Mouse (Mus musculus): ENCODE measurements at regions not wholly inside any gene's neighbourhood (a gene's known extent, or its start where the extent isn't known, plus 50 kb on each side); places are given as distances from the start of the nearest gene placed in this dataset.

GRCm38 (mm10) chr13:106591729-106592128 lies 345.0 kb downstream of the Ipo11 start:
- DNase-seq (ENCODE audit: low spot score), result no peak
- no peaks in the 10 kb centered on the region for H3K9me3 ChIP-seq (ENCODE audit: low read length)
- TF ChIP-seq EP300 (IDR thresholded peaks at IDR 0.05), result no peak
- TF ChIP-seq CTCF (IDR thresholded peaks at IDR 0.05), result no peak
- H3K27ac ChIP-seq (ENCODE audit: low read length), result no peak overlapping the region
- H3K4me2 ChIP-seq (replicated peaks; ENCODE audit: low read depth, low read length), result no peak overlapping the region
- no peaks in the 10 kb centered on the region for H3K27me3 ChIP-seq (replicated peaks; ENCODE audit: insufficient read depth, low read length)
- no peaks in the 10 kb centered on the region for H3K4me1 ChIP-seq (ENCODE audit: insufficient read depth, low read depth, low read length)
- ATAC-seq, result no peak
- H3K4me3 ChIP-seq (ENCODE audit: low read depth, low read length), result no peak overlapping the region
- H3K36me3 ChIP-seq (ENCODE audit: insufficient read depth, low read length), result no peaks in the 10 kb centered on the region
- 80% methylated on average over 2 of the region's 2 CpGs for WGBS
- no peak overlapping the region for H3K9ac ChIP-seq (replicated peaks; ENCODE audit: low read depth)

GRCm38 (mm10) chr13:106567658-106568359 lies 368.9 kb downstream of the Ipo11 start:
- Histone ChIP-seq H3K36me3 (ENCODE audit: insufficient read depth, low read length) (no peaks in the 10 kb centered on the region), H3K4me3 (ENCODE audit: low read depth, low read length) (no peak overlapping the region), H3K4me2 (replicated peaks; ENCODE audit: low read depth, low read length) (no peak overlapping the region), H3K4me1 (ENCODE audit: insufficient read depth, low read depth, low read length) (no peaks in the 10 kb centered on the region), H3K9me3 (ENCODE audit: low read length) (no peaks in the 10 kb centered on the region), H3K27me3 (replicated peaks; ENCODE audit: insufficient read depth, low read length) (no peaks in the 10 kb centered on the region), H3K9ac (replicated peaks; ENCODE audit: low read depth) (no peak overlapping the region), H3K27ac (ENCODE audit: low read length) (no peak overlapping the region)
- 80% methylated on average over 9 of the region's 9 CpGs for WGBS
- ATAC-seq, result no peak
- TF ChIP-seq EP300 (IDR thresholded peaks at IDR 0.05) (no peak), CTCF (IDR thresholded peaks at IDR 0.05) (no peak)
- DNase-seq (ENCODE audit: low spot score), result no peak

- TF ChIP-seq CTCF (IDR thresholded peaks at IDR 0.05) (no peak), EP300 (IDR thresholded peaks at IDR 0.05) (no peak)
- Histone ChIP-seq H3K4me2 (replicated peaks; ENCODE audit: low read depth, low read length) (no peak overlapping the region), H3K27ac (ENCODE audit: low read length) (no peak overlapping the region), H3K4me1 (ENCODE audit: insufficient read depth, low read depth, low read length) (no peaks in the 10 kb centered on the region), H3K36me3 (ENCODE audit: insufficient read depth, low read length) (no peaks in the 10 kb centered on the region), H3K9me3 (ENCODE audit: low read length) (no peaks in the 10 kb centered on the region), H3K27me3 (replicated peaks; ENCODE audit: insufficient read depth, low read length) (no peaks in the 10 kb centered on the region), H3K4me3 (ENCODE audit: low read depth, low read length) (no peak overlapping the region), H3K9ac (replicated peaks; ENCODE audit: low read depth) (no peak overlapping the region)
- WGBS, result 74% methylated on average over 1 of the region's 1 CpGs
- ATAC-seq (no peak), DNase-seq (ENCODE audit: low spot score) (no peak)
Observed at GRCm38 (mm10) chr13:106562588-106562987, 374.2 kb downstream of the Ipo11 start.

GRCm38 (mm10) chr13:106562161-106562560 lies 374.6 kb downstream of the Ipo11 start:
- DNase-seq (ENCODE audit: low spot score), result no peak
- H3K9me3 ChIP-seq (ENCODE audit: low read length), result no peaks in the 10 kb centered on the region
- H3K4me1 ChIP-seq (ENCODE audit: insufficient read depth, low read depth, low read length), result no peaks in the 10 kb centered on the region
- H3K9ac ChIP-seq (replicated peaks; ENCODE audit: low read depth), result no peak overlapping the region
- no peak overlapping the region for H3K4me3 ChIP-seq (ENCODE audit: low read depth, low read length)
- H3K27ac ChIP-seq (ENCODE audit: low read length), result no peak overlapping the region
- H3K36me3 ChIP-seq (ENCODE audit: insufficient read depth, low read length), result no peaks in the 10 kb centered on the region
- TF ChIP-seq EP300 (IDR thresholded peaks at IDR 0.05), result no peak
- no peak for TF ChIP-seq CTCF (IDR thresholded peaks at IDR 0.05)
- no peaks in the 10 kb centered on the region for H3K27me3 ChIP-seq (replicated peaks; ENCODE audit: insufficient read depth, low read length)
- 64% methylated on average over 4 of the region's 4 CpGs for WGBS
- H3K4me2 ChIP-seq (replicated peaks; ENCODE audit: low read depth, low read length), result no peak overlapping the region
- ATAC-seq, result no peak

GRCm38 (mm10) chr13:106525406-106526206 lies 411.2 kb downstream of the Ipo11 start:
- Histone ChIP-seq H3K9me3 (ENCODE audit: low read length) (no peaks in the 10 kb centered on the region), H3K4me2 (replicated peaks; ENCODE audit: low read depth, low read length) (no peak overlapping the region), H3K4me3 (ENCODE audit: low read depth, low read length) (no peak overlapping the region), H3K36me3 (ENCODE audit: insufficient read depth, low read length) (no peaks in the 10 kb centered on the region), H3K27me3 (replicated peaks; ENCODE audit: insufficient read depth, low read length) (no peaks in the 10 kb centered on the region), H3K4me1 (ENCODE audit: insufficient read depth, low read depth, low read length) (no peaks in the 10 kb centered on the region), H3K27ac (ENCODE audit: low read length) (no peak overlapping the region), H3K9ac (replicated peaks; ENCODE audit: low read depth) (no peak overlapping the region)
- DNase-seq (ENCODE audit: low spot score) (no peak), ATAC-seq (no peak)
- TF ChIP-seq EP300 (IDR thresholded peaks at IDR 0.05), result no peak
- no peak for TF ChIP-seq CTCF (IDR thresholded peaks at IDR 0.05)
- 52% methylated on average over 11 of the region's 11 CpGs for WGBS

GRCm38 (mm10) chr13:106514510-106515169 lies 422.1 kb downstream of the Ipo11 start:
- no peak overlapping the region for H3K9ac ChIP-seq (replicated peaks; ENCODE audit: low read depth)
- ATAC-seq (no peak), DNase-seq (ENCODE audit: low spot score) (no peak)
- no peaks in the 10 kb centered on the region for H3K4me1 ChIP-seq (ENCODE audit: insufficient read depth, low read depth, low read length)
- WGBS, result 67% methylated on average over 5 of the region's 5 CpGs
- no peak overlapping the region for H3K27ac ChIP-seq (ENCODE audit: low read length)
- no peaks in the 10 kb centered on the region for H3K27me3 ChIP-seq (replicated peaks; ENCODE audit: insufficient read depth, low read length)
- no peaks in the 10 kb centered on the region for H3K36me3 ChIP-seq (ENCODE audit: insufficient read depth, low read length)
- no peaks in the 10 kb centered on the region for H3K9me3 ChIP-seq (ENCODE audit: low read length)
- no peak for TF ChIP-seq CTCF (IDR thresholded peaks at IDR 0.05)
- TF ChIP-seq EP300 (IDR thresholded peaks at IDR 0.05), result no peak
- no peak overlapping the region for H3K4me3 ChIP-seq (ENCODE audit: low read depth, low read length)
- H3K4me2 ChIP-seq (replicated peaks; ENCODE audit: low read depth, low read length), result no peak overlapping the region
